Mouse (Mus musculus) ES-E14 (cell line): Measurements from ENCODE around the gene Cog5. TPM values are rescaled to one million over a fixed set of nuclear protein-coding genes. Genes with fewer than 3 reads are reported as not detected.

Experiments
- DNase-seq: peaks from one replicate; pipeline ENCODE4 v3.0.0-alpha.2; 2013; ENCODE audit warnings: low read depth, low spot score
- H3K27ac ChIP-seq: 2 replicates; pipeline ENCODE4 v1.5.1; 2012; ENCODE audit warnings: low read depth, mild to moderate bottlenecking, low read length, moderate library complexity, mixed read lengths; ENCODE audit not compliant: poor library complexity, insufficient read depth, severe bottlenecking
- H3K36me3 ChIP-seq: 2 replicates; pipeline ENCODE4 v1.6.1; 2012; ENCODE audit warnings: mild to moderate bottlenecking, low read length, moderate library complexity, mixed read lengths; ENCODE audit not compliant: control insufficient read depth, poor library complexity, insufficient read depth, severe bottlenecking
- H3K4me1 ChIP-seq, 2 experiments: fragments of 150-350 bp in 1 of 2; sonication (generic) in 1 of 2; 2 replicates each; pipeline ENCODE4 v1.6.1; 2012; ENCODE audit warnings: low read length in 2 of 2, mild to moderate bottlenecking in 1 of 2, mixed read lengths in 1 of 2; ENCODE audit not compliant: control insufficient read depth in 2 of 2, insufficient read depth in 2 of 2, poor library complexity in 1 of 2
- H3K4me3 ChIP-seq, 2 experiments: fragments of 150-350 bp in 1 of 2; sonication (generic) in 1 of 2; 2 replicates each; pipeline ENCODE4 v1.5.1; 2012; ENCODE audit warnings: low read length in 2 of 2, low read depth in 1 of 2, mild to moderate bottlenecking in 1 of 2, mixed read lengths in 1 of 2; ENCODE audit not compliant: insufficient read depth in 1 of 2, poor library complexity in 1 of 2, severe bottlenecking in 1 of 2
- H3K9ac ChIP-seq: 2 replicates; pipeline ENCODE4 v1.6.1; 2012; ENCODE audit warnings: low read depth, mild to moderate bottlenecking, low read length, mixed read lengths; ENCODE audit not compliant: poor library complexity, insufficient read depth, severe bottlenecking
- H3K9me3 ChIP-seq: fragments of 150-350 bp; sonication (generic); 2 replicates; pipeline ENCODE4 v1.6.1; 2012; ENCODE audit warnings: low read depth, mild to moderate bottlenecking, low read length; ENCODE audit not compliant: control insufficient read depth, insufficient read depth
- CHD2 ChIP-seq: IDR thresholded peaks from 2 replicates; pipeline ENCODE4 v1.6.1; 2014; ENCODE audit warnings: mild to moderate bottlenecking, low read depth, low read length, inconsistent platforms
- HCFC1 ChIP-seq: IDR thresholded peaks from 2 replicates; pipeline ENCODE4 v1.6.1; 2012; ENCODE audit warnings: low read length, inconsistent platforms, borderline replicate concordance; ENCODE audit not compliant: insufficient read depth
- MAFK ChIP-seq: IDR thresholded peaks from 2 replicates; pipeline ENCODE4 v1.6.1; 2014; ENCODE audit warnings: mild to moderate bottlenecking, low read depth, low read length, inconsistent platforms; ENCODE audit not compliant: insufficient read depth
- ZC3H11A ChIP-seq: IDR thresholded peaks from 2 replicates; pipeline ENCODE4 v1.6.1; 2012; ENCODE audit warnings: low read depth, mild to moderate bottlenecking, inconsistent platforms, low read length, borderline replicate concordance
- ZNF384 ChIP-seq: IDR thresholded peaks from 2 replicates; pipeline ENCODE4 v1.6.1; 2012; ENCODE audit warnings: low read depth, low read length, inconsistent platforms
- in situ Hi-C, 2 experiments: fragments of 600-800 bp; cut with MboI; formaldehyde crosslinking; loops; one replicate each; pipeline ENCODE4 v1.15.1; 2025; ENCODE audit warnings: low sequenced_read_pairs in 2 of 2, inconsistent platforms in 1 of 2; ENCODE audit not compliant: unreplicated experiment in 2 of 2
- total RNA-seq: library from RNA; depleted of rRNA; stranded (reverse); fragments of 300-350 nt; gene quantifications from 2 replicates; pipeline ENCODE4 v1.2.3, GENCODE M21; 2012

Cog5 gene
- total RNA-seq, 1 experiment = 33.3 TPM

- Histone ChIP-seq H3K27ac (no peak overlapping the region), H3K4me3 (no peak overlapping the region), H3K36me3 (peaks cover 8% of the 10 kb centered on the region), H3K9me3 (no peaks in the 10 kb centered on the region), H3K4me1 (peaks cover 2 to 8% of the 10 kb centered on the region in 2 experiments; a peak in 2 of 4 replicates), H3K9ac (no peak overlapping the region)
- DNase-seq = no peak
- in situ Hi-C loops = loop anchor here (10.0 to 25.0 kb wide), 3 partner anchors 426 to 899 kb away; no protein-coding TSS in a partner anchor
- no peak for TF ChIP-seq HCFC1
- TF ChIP-seq MAFK = no peak
- no peak for TF ChIP-seq CHD2
- TF ChIP-seq ZNF384 = no peak
- TF ChIP-seq ZC3H11A = no peak
These were observed 283.8 kb downstream of the Cog5 start for GRCm38 (mm10) chr12:31938391-31938997.

GRCm38 (mm10) chr12:31939026-31939425, 284.4 kb downstream of the Cog5 start:
- no peaks in the 10 kb centered on the region for H3K9me3 ChIP-seq
- no peak overlapping the region for H3K9ac ChIP-seq
- in situ Hi-C loops = loop anchor here (10.0 to 25.0 kb wide), 3 partner anchors 427 to 898 kb away; no protein-coding TSS in a partner anchor
- peaks cover 2 to 8% of the 10 kb centered on the region in 2 experiments; a peak in 2 of 4 replicates for H3K4me1 ChIP-seq
- TF ChIP-seq MAFK (no peak), CHD2 (no peak), ZNF384 (no peak), ZC3H11A (no peak), HCFC1 (no peak)
- H3K27ac ChIP-seq = no peak overlapping the region
- DNase-seq = no peak
- H3K36me3 ChIP-seq = peaks cover 8% of the 10 kb centered on the region
- no peak overlapping the region for H3K4me3 ChIP-seq

- Histone ChIP-seq H3K4me3 (no peak overlapping the region), H3K27ac (no peak overlapping the region), H3K9me3 (no peaks in the 10 kb centered on the region), H3K9ac (no peak overlapping the region), H3K4me1 (peaks cover 0 to 2% of the 10 kb centered on the region in 2 experiments; a peak in 2 of 4 replicates), H3K36me3 (peaks cover 8% of the 10 kb centered on the region)
- in situ Hi-C loops = loop anchor here (25.0 kb wide), 2 partner anchors 431 to 894 kb away; no protein-coding TSS in a partner anchor
- no peak for TF ChIP-seq CHD2
- no peak for TF ChIP-seq MAFK
- no peak for TF ChIP-seq ZC3H11A
- TF ChIP-seq HCFC1 = no peak
- no peak for TF ChIP-seq ZNF384
- DNase-seq = no peak
These were observed 288.5 kb downstream of the Cog5 start for GRCm38 (mm10) chr12:31943020-31943654.

- in situ Hi-C loops = loop anchor here (25.0 kb wide), 2 partner anchors 432 to 893 kb away; no protein-coding TSS in a partner anchor
These were observed 289.7 kb downstream of the Cog5 start for GRCm38 (mm10) chr12:31944405-31944804.

More at GRCm38 (mm10) chr12:31944405-31944804, 289.7 kb downstream of the Cog5 start:
- no peak overlapping the region for H3K27ac ChIP-seq
- H3K4me3 ChIP-seq = no peak overlapping the region
- peaks cover 0 to 2% of the 10 kb centered on the region in 2 experiments; a peak in 1 of 4 replicates for H3K4me1 ChIP-seq
- no peak overlapping the region for H3K9ac ChIP-seq
- TF ChIP-seq MAFK (no peak), CHD2 (no peak), ZC3H11A (no peak), HCFC1 (no peak), ZNF384 (no peak)
- no peak for DNase-seq
- no peaks in the 10 kb centered on the region for H3K9me3 ChIP-seq
- H3K36me3 ChIP-seq = peaks cover 6% of the 10 kb centered on the region
